Mouse (Mus musculus) forebrain, embryonic 14.5 days (tissue): ENCODE results near the gene Ppm1e. TPM values are rescaled to one million over a fixed set of nuclear protein-coding genes. Genes with fewer than 3 reads are reported as not detected.

Source experiments
- ATAC-seq: fragments of 200-750 bp; cut with Nextera tagmentation; 2 replicates; pipeline ENCODE4 v1.8.0; 2017; ENCODE audit warnings: mild to moderate bottlenecking, moderate library complexity
- DNase-seq: peaks from one replicate; pipeline ENCODE4 v3.0.0-alpha.2; 2015; ENCODE audit warnings: low spot score
- H3K27ac ChIP-seq: fragments of 300-500 bp; sonication (generic); 2 replicates; pipeline ENCODE4 v1.5.1; 2014; ENCODE audit warnings: low read depth, mild to moderate bottlenecking, control low read depth, low read length, moderate library complexity
- H3K27me3 ChIP-seq: fragments of 300-500 bp; sonication (generic); replicated peaks from 2 replicates; pipeline ENCODE4 v1.6.1; 2014; ENCODE audit warnings: low read length, control low read depth, mixed read lengths; ENCODE audit not compliant: control insufficient read depth, insufficient read depth
- H3K36me3 ChIP-seq: fragments of 300-500 bp; sonication (generic); 2 replicates; pipeline ENCODE4 v1.6.1; 2014; ENCODE audit warnings: low read length, control low read depth; ENCODE audit not compliant: control insufficient read depth, insufficient read depth
- H3K4me1 ChIP-seq: fragments of 300-500 bp; sonication (generic); 2 replicates; pipeline ENCODE4 v1.6.1; 2014; ENCODE audit warnings: antibody characterized with exemption, low read length, control low read depth; ENCODE audit not compliant: control insufficient read depth, insufficient read depth
- H3K4me2 ChIP-seq: fragments of 300-500 bp; sonication (generic); 2 replicates; pipeline ENCODE4 v1.6.1; 2014; ENCODE audit warnings: mild to moderate bottlenecking, control low read depth, low read length
- H3K4me3 ChIP-seq: fragments of 300-500 bp; sonication (generic); 2 replicates; pipeline ENCODE4 v1.5.1; 2014; ENCODE audit warnings: low read depth, low read length, control low read depth
- H3K9ac ChIP-seq: fragments of 300-500 bp; sonication (generic); 2 replicates; pipeline ENCODE4 v1.6.1; 2014; ENCODE audit warnings: mild to moderate bottlenecking, low read length, control low read depth, moderate library complexity
- H3K9me3 ChIP-seq: fragments of 300-500 bp; sonication (generic); replicated peaks from 2 replicates; pipeline ENCODE4 v1.6.1; 2016; ENCODE audit warnings: low read length, control low read depth, mixed read lengths; ENCODE audit not compliant: control insufficient read depth
- whole genome bisulfite sequencing: fragments of 180-500 bp; shearing (Covaris S2); extraction: QIAGEN DNeasy Blood & Tissue Kit; methylation state at CpG from one replicate; pipeline ENCODE4 v1.1.7; 2014; 5-methylcytosine and 5-hydroxymethylcytosine counted together
- polyA plus RNA-seq: library from polyadenylated mRNA; unstranded; fragments of >200 nt; fragmentation: Nextera tagmentation; extraction: Ambion mirVana; gene quantifications from 2 replicates; pipeline ENCODE4 v1.2.1, GENCODE M21; 2014

Gene Ppm1e
- polyA plus RNA-seq, 1 experiment from 2014 or later = 22.3 TPM

DNA sequence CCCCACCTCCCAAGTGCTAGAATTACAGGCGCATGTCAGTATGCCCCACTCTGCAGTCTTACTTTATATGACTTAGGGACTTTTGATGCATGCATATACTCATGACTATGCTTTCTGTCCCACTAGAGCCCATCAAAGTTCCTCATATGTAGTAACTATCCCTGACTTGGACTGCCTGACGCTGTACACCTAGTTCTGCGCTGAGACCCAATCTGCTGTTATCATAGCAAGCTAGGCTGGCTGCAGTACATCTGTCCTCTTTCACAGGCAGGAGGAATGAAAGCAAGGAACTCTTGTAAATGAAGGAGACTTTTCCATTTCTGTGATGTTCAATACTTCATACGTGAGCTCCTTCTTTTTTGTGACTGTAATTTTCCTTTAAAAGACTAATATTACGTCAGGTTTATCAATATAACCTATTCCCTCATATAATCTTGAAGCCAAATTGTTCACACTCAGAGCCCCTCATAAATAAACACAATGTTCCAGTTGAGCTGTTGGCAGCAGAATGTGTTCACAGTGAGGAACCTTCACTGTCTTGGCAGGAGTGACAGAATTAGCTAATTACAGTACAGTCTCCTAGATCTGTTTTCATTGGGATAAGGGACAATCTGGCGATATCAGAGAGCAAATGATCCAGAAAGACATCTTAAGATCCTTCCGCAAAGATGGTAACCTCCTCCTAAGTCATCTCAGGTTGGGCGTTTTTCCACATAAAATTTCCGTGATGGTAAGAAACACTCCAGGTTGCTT lies 39.7 kb downstream of the Ppm1e start:
- no peak overlapping the region for H3K9ac ChIP-seq
- H3K9me3 ChIP-seq = no peaks in the 10 kb centered on the region
- WGBS = 61% methylated on average over 9 of the region's 9 CpGs
- DNase-seq (peak; percentile 81), ATAC-seq (no peak)
- peaks cover 3% of the 10 kb centered on the region; the same call in 1 of the 2 replicates for H3K4me1 ChIP-seq
- 0 out of 2 replicates have a peak overlapping the region, but pooled peaks have one; percentile 1 for H3K4me2 ChIP-seq
- H3K27ac ChIP-seq = peak overlapping the region; percentile 5; the same call in 1 of the 2 replicates
- no peaks in the 10 kb centered on the region for H3K27me3 ChIP-seq
- no peaks in the 10 kb centered on the region for H3K36me3 ChIP-seq
- no peak overlapping the region for H3K4me3 ChIP-seq

DNA sequence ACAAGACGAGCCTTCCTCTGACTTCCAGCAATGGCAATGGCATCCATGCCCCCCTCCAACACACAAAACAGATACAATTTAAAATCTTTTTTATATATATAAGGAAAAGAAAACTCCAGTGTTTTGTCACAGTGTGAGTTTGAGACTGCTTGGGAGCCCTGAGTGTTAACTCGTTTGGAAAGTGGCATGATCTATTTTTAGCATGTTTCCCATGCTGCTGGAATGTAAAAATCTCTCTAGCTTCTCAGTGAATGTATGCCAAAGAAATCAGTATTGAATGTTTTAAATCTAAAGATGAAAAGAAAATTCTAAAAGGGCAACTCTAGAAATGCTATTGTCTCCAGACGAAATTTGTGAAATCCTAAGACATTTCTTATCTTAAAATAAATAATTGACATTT lies 45.3 kb downstream of the Ppm1e start:
- WGBS = 67% methylated on average over 3 of the region's 3 CpGs
- Histone ChIP-seq H3K4me2 (no peak overlapping the region), H3K9me3 (no peaks in the 10 kb centered on the region), H3K9ac (no peak overlapping the region), H3K27me3 (no peaks in the 10 kb centered on the region), H3K4me1 (no peaks in the 10 kb centered on the region; the same call in 1 of the 2 replicates), H3K4me3 (no peak overlapping the region), H3K27ac (no peak overlapping the region), H3K36me3 (no peaks in the 10 kb centered on the region)
- DNase-seq (peak; percentile 23), ATAC-seq (no peak)

GRCm38 (mm10) chr11:87310309-87310708 lies 48.5 kb downstream of the Ppm1e start:
- no peaks in the 10 kb centered on the region for H3K4me1 ChIP-seq
- no peak overlapping the region for H3K27ac ChIP-seq
- no peaks in the 10 kb centered on the region for H3K27me3 ChIP-seq
- ATAC-seq = no peak
- no peak overlapping the region for H3K4me2 ChIP-seq
- DNase-seq = no peak
- no peaks in the 10 kb centered on the region for H3K9me3 ChIP-seq
- WGBS = 94% methylated on average over 2 of the region's 2 CpGs
- H3K9ac ChIP-seq = no peak overlapping the region
- no peaks in the 10 kb centered on the region for H3K36me3 ChIP-seq
- H3K4me3 ChIP-seq = no peak overlapping the region

GRCm38 (mm10) chr11:87309329-87310074 lies 49.3 kb downstream of the Ppm1e start:
- no peak for DNase-seq
- H3K4me3 ChIP-seq = no peak overlapping the region
- WGBS = 85% methylated on average over 8 of the region's 8 CpGs

GRCm38 (mm10) chr11:87299066-87299465 lies 59.8 kb downstream of the Ppm1e start:
- no peak overlapping the region for H3K4me3 ChIP-seq
- H3K27ac ChIP-seq = no peak overlapping the region
- H3K36me3 ChIP-seq = no peaks in the 10 kb centered on the region
- no peaks in the 10 kb centered on the region for H3K9me3 ChIP-seq
- WGBS = 80% methylated on average over 5 of the region's 5 CpGs
- H3K27me3 ChIP-seq = no peaks in the 10 kb centered on the region
- H3K4me2 ChIP-seq = no peak overlapping the region
- DNase-seq = no peak
- no peak overlapping the region for H3K9ac ChIP-seq
- H3K4me1 ChIP-seq = no peaks in the 10 kb centered on the region
- no peak for ATAC-seq

More at GRCm38 (mm10) chr11:87309329-87310074, 49.3 kb downstream of the Ppm1e start:
- Histone ChIP-seq H3K4me1 (no peaks in the 10 kb centered on the region), H3K36me3 (no peaks in the 10 kb centered on the region), H3K9me3 (no peaks in the 10 kb centered on the region), H3K4me2 (no peak overlapping the region), H3K9ac (no peak overlapping the region), H3K27me3 (no peaks in the 10 kb centered on the region), H3K27ac (no peak overlapping the region)
- ATAC-seq = no peak

- DNase-seq (no peak), ATAC-seq (no peak)
- Histone ChIP-seq H3K4me1 (no peaks in the 10 kb centered on the region), H3K9me3 (no peaks in the 10 kb centered on the region), H3K4me2 (no peak overlapping the region), H3K9ac (no peak overlapping the region), H3K36me3 (no peaks in the 10 kb centered on the region), H3K27me3 (no peaks in the 10 kb centered on the region), H3K27ac (no peak overlapping the region), H3K4me3 (no peak overlapping the region)
- WGBS = 90% methylated on average over 6 of the region's 6 CpGs
These were observed 62.4 kb downstream of the Ppm1e start for GRCm38 (mm10) chr11:87296467-87296866.

- WGBS = 92% methylated on average over 2 of the region's 2 CpGs
- H3K4me2 ChIP-seq = no peak overlapping the region
- H3K27ac ChIP-seq = no peak overlapping the region
- ATAC-seq = no peak
- H3K9me3 ChIP-seq = no peaks in the 10 kb centered on the region
- H3K27me3 ChIP-seq = no peaks in the 10 kb centered on the region
- no peak overlapping the region for H3K9ac ChIP-seq
- no peak overlapping the region for H3K4me3 ChIP-seq
- H3K4me1 ChIP-seq = no peaks in the 10 kb centered on the region
- H3K36me3 ChIP-seq = no peaks in the 10 kb centered on the region
- DNase-seq = no peak
These were observed 63.2 kb downstream of the Ppm1e start for GRCm38 (mm10) chr11:87295636-87296035.

DNA sequence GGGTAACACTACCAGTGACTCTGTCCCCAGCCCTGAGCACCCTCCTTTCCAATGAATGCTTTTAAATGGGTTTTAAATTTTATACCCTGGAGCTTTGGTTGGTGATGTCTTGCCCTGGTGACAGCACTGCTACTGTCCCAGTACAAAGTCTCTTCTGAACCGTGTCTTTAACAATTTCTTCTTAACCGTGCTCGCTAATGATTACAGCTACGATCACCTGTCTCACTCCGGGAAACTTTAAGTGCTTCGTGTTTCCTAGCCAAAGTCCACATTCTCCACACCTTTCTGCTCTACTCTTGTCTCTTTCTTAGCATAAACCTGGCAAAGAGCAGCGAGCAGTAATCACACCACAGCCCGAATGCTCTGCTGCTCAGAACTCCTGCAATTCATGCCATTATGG lies 69.5 kb downstream of the Ppm1e start:
- Histone ChIP-seq H3K27ac (no peak overlapping the region), H3K36me3 (no peaks in the 10 kb centered on the region), H3K4me2 (no peak overlapping the region), H3K4me1 (no peaks in the 10 kb centered on the region), H3K9me3 (no peaks in the 10 kb centered on the region), H3K27me3 (no peaks in the 10 kb centered on the region), H3K9ac (no peak overlapping the region), H3K4me3 (no peak overlapping the region)
- DNase-seq = no peak
- no peak for ATAC-seq
- 91% methylated on average over 8 of the region's 8 CpGs for WGBS

GRCm38 (mm10) chr11:87286194-87286593 lies 72.6 kb downstream of the Ppm1e start:
- no peak overlapping the region for H3K27ac ChIP-seq
- no peak overlapping the region for H3K4me3 ChIP-seq
- no peaks in the 10 kb centered on the region for H3K27me3 ChIP-seq
- DNase-seq (no peak), ATAC-seq (no peak)
- 82% methylated on average over 2 of the region's 2 CpGs for WGBS
- H3K9me3 ChIP-seq = no peaks in the 10 kb centered on the region
- no peak overlapping the region for H3K9ac ChIP-seq
- H3K4me1 ChIP-seq = peaks cover 2% of the 10 kb centered on the region; the same call in 1 of the 2 replicates
- H3K36me3 ChIP-seq = no peaks in the 10 kb centered on the region
- no peak overlapping the region for H3K4me2 ChIP-seq
